Mouse (Mus musculus): ENCODE data around the gene Fgf9. TPM values are rescaled to one million over a fixed set of nuclear protein-coding genes. Genes with fewer than 3 reads are reported as not detected.

Gene Fgf9
- polyA plus RNA-seq, 1 experiment = 0.05 TPM

DNA sequence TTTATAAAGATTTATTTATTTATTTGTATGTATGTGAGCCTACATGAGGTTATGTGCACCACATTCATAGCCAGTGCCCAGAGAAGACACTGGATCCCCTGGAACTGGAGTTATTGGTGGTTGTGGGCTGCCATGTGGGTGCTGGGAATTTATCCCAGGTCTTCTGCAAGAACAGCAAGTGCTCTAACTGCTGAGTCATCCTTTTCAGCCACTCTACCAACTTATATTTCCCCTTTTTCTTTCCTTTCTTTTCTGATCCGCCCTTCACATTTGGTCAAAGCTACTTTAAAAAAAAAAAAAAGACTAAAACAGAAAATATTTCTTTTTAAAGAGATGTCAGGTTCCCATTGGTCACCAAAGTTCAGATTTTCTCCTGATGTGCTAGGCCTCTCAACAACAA, 90.3 kb downstream of the Fgf9 start:
- Histone ChIP-seq H3K79me3 (ENCODE audit: low read depth) (no peaks in the 10 kb centered on the region), H3K4me3 (ENCODE audit: insufficient read depth, poor library complexity, severe bottlenecking) (no peak overlapping the region), H3K79me2 (ENCODE audit: control insufficient read depth, insufficient read depth) (no peaks in the 10 kb centered on the region), H3ac (ENCODE audit: control insufficient read depth, insufficient read length, low read depth) (no peak overlapping the region), H3K36me3 (ENCODE audit: control insufficient read depth, insufficient read depth) (no peaks in the 10 kb centered on the region), H3K27me3 (ENCODE audit: control insufficient read depth, insufficient read depth, insufficient read length) (no peaks in the 10 kb centered on the region)
- TF ChIP-seq FOSL1 (IDR thresholded peaks at IDR 0.05; ENCODE audit: insufficient read depth, low read length, poor library complexity, severe bottlenecking) (no peak), CEBPB (IDR thresholded peaks at IDR 0.05; ENCODE audit: low read depth) (no peak), MYOG (IDR thresholded peaks at IDR 0.05; ENCODE audit: control insufficient read depth, extremely low read depth, insufficient read length) (no peak), USF1 (IDR thresholded peaks at IDR 0.05; ENCODE audit: low read depth) (no peak), MAX (IDR thresholded peaks at IDR 0.05) (no peak), CTCF (IDR thresholded peaks at IDR 0.05; ENCODE audit: control insufficient read depth, insufficient read depth, insufficient read length) (no peak), MYOD1 (IDR thresholded peaks at IDR 0.05; ENCODE audit: control insufficient read depth, insufficient read length, low read depth) (no peak)

Other genes with a start within 250 kb of the Fgf9 start
- gene Ska3, start 244.4 kb upstream of the Fgf9 start, polyA plus RNA-seq (2012; fragmentation: generic; extraction: Trizol) = 12.5 TPM
- 137 TPM for gene Mrpl57, start 244.3 kb upstream of the Fgf9 start, polyA plus RNA-seq (2012; fragmentation: generic; extraction: Trizol)
- gene Zdhhc20, start 180.3 kb upstream of the Fgf9 start, polyA plus RNA-seq (2012; fragmentation: generic; extraction: Trizol) = 8.0 TPM
- gene Micu2, start 71.3 kb upstream of the Fgf9 start, polyA plus RNA-seq (2012; fragmentation: generic; extraction: Trizol) = 33.2 TPM

Data from C2C12 (cell line).